Mouse (Mus musculus) lung, embryonic 16.5 days (tissue): ENCODE data around the gene Col12a1. TPM values are rescaled to one million over a fixed set of nuclear protein-coding genes. Genes with fewer than 3 reads are reported as not detected.

Source experiments
- ATAC-seq: fragments of 200-750 bp; cut with Nextera tagmentation; 2 replicates; pipeline ENCODE4 v1.8.0; 2017; ENCODE audit warnings: low read depth, mild to moderate bottlenecking, moderate library complexity
- H3K27ac ChIP-seq: fragments of 300-500 bp; sonication (generic); 2 replicates; pipeline ENCODE4 v1.5.1; 2014; ENCODE audit warnings: mild to moderate bottlenecking, control low read depth, low read length
- H3K27me3 ChIP-seq: fragments of 300-500 bp; sonication (generic); 2 replicates; pipeline ENCODE4 v1.6.1; 2014; ENCODE audit warnings: low read depth, low read length, mixed read lengths; ENCODE audit not compliant: control insufficient read depth, insufficient read depth
- H3K36me3 ChIP-seq: fragments of 300-500 bp; sonication (generic); 2 replicates; pipeline ENCODE4 v1.6.1; 2014; ENCODE audit warnings: low read length; ENCODE audit not compliant: control insufficient read depth, insufficient read depth
- H3K4me1 ChIP-seq: fragments of 300-500 bp; sonication (generic); replicated peaks from 2 replicates; pipeline ENCODE4 v1.6.1; 2014; ENCODE audit warnings: low read length, mixed read lengths; ENCODE audit not compliant: control insufficient read depth, insufficient read depth
- H3K4me2 ChIP-seq: fragments of 300-500 bp; sonication (generic); 2 replicates; pipeline ENCODE4 v1.6.1; 2014; ENCODE audit warnings: low read depth, low read length, control low read depth
- H3K4me3 ChIP-seq: fragments of 300-500 bp; sonication (generic); 2 replicates; pipeline ENCODE4 v1.5.1; 2014; ENCODE audit warnings: mild to moderate bottlenecking, low read length, control low read depth
- H3K9ac ChIP-seq: fragments of 300-500 bp; sonication (generic); 2 replicates; pipeline ENCODE4 v1.6.1; 2014; ENCODE audit warnings: low read length, control low read depth
- H3K9me3 ChIP-seq: fragments of 300-500 bp; sonication (generic); 2 replicates; pipeline ENCODE4 v1.6.1; 2016; ENCODE audit warnings: low read length; ENCODE audit not compliant: control insufficient read depth
- WGBS: fragments of 180-500 bp; shearing (Covaris S2); extraction: QIAGEN DNeasy Blood & Tissue Kit; methylation state at CpG from one replicate; pipeline ENCODE4 v1.1.7; 2014; 5-methylcytosine and 5-hydroxymethylcytosine counted together
- polyA plus RNA-seq: library from polyadenylated mRNA; unstranded; fragments of >200 nt; fragmentation: Nextera tagmentation; extraction: Ambion mirVana; gene quantifications from 2 replicates; pipeline ENCODE4 v1.2.1, GENCODE M21; 2015

Col12a1 gene
- polyA plus RNA-seq, 1 experiment from 2014 or later, result 18.0 TPM

GRCm38 (mm10) chr9:79653327-79654150 lies 65.1 kb downstream of the Col12a1 start:
- ATAC-seq, result no peak
- H3K27ac ChIP-seq, result no peak overlapping the region
- H3K9ac ChIP-seq, result no peak overlapping the region
- no peaks in the 10 kb centered on the region for H3K9me3 ChIP-seq
- no peaks in the 10 kb centered on the region for H3K36me3 ChIP-seq
- H3K4me1 ChIP-seq, result no peaks in the 10 kb centered on the region
- 79% methylated on average over 16 of the region's 16 CpGs for WGBS
- no peak overlapping the region for H3K4me3 ChIP-seq
- H3K27me3 ChIP-seq, result no peaks in the 10 kb centered on the region
- H3K4me2 ChIP-seq, result no peak overlapping the region

GRCm38 (mm10) chr9:79648587-79648986 lies 70.0 kb downstream of the Col12a1 start:
- no peak overlapping the region for H3K4me2 ChIP-seq
- H3K27ac ChIP-seq, result no peak overlapping the region
- ATAC-seq, result no peak
- 70% methylated on average over 9 of the region's 9 CpGs for WGBS
- no peak overlapping the region for H3K4me3 ChIP-seq
- H3K9me3 ChIP-seq, result no peaks in the 10 kb centered on the region
- no peaks in the 10 kb centered on the region for H3K4me1 ChIP-seq
- H3K27me3 ChIP-seq, result no peaks in the 10 kb centered on the region
- H3K9ac ChIP-seq, result no peak overlapping the region
- no peaks in the 10 kb centered on the region for H3K36me3 ChIP-seq

GRCm38 (mm10) chr9:79645757-79646156 lies 72.9 kb downstream of the Col12a1 start:
- Histone ChIP-seq H3K27ac (peak overlapping the region; percentile 47; the same call in 1 of the 2 replicates), H3K4me3 (no peak overlapping the region), H3K4me1 (no peaks in the 10 kb centered on the region), H3K4me2 (no peak overlapping the region), H3K27me3 (no peaks in the 10 kb centered on the region), H3K36me3 (no peaks in the 10 kb centered on the region), H3K9me3 (no peaks in the 10 kb centered on the region), H3K9ac (no peak overlapping the region)
- WGBS, result 46% methylated on average over 3 of the region's 3 CpGs
- ATAC-seq, result peak; percentile 81

DNA sequence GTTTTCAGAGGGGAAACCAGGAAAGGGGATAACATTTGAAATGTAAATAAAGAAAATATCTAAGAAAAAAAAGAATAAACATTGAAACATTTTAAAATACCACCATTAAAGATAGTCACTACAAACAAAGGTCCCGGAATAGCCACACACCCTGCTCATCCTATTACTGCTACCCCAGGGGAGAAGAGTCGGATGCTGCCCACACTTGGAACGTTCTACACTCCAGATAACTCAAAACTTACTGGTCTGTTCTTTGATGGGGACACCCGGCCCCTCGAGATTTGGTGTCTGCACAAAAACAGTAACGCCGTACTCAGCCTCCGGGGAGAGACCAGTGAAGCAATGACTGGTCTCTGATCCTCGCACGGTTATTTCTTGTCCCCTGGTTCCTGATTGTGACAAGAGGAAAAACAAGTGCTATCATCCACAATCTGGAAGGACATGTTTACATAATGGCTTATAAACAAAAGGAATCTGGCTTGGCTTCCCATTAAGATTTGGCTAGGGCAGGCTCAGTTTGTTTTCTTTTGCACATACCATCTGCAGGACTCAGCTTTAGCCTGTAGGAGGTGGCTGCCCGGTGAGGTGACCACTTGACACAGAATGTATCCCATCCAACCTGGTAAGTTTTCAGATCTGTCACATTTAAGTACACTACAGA lies 79.1 kb downstream of the Col12a1 start:
- ATAC-seq, result peak; percentile 90
- Histone ChIP-seq H3K27me3 (no peaks in the 10 kb centered on the region), H3K36me3 (no peaks in the 10 kb centered on the region), H3K4me2 (no peak overlapping the region), H3K4me3 (no peak overlapping the region), H3K4me1 (no peaks in the 10 kb centered on the region; the same call in 1 of the 2 replicates), H3K9me3 (no peaks in the 10 kb centered on the region), H3K9ac (no peak overlapping the region), H3K27ac (peak overlapping the region; percentile 31; the same call in 1 of the 2 replicates)
- WGBS, result 33% methylated on average over 11 of the region's 11 CpGs

- no peak for ATAC-seq
- Histone ChIP-seq H3K27ac (no peak overlapping the region), H3K36me3 (no peaks in the 10 kb centered on the region), H3K9ac (no peak overlapping the region), H3K4me1 (no peaks in the 10 kb centered on the region; the same call in 1 of the 2 replicates), H3K4me2 (no peak overlapping the region), H3K9me3 (no peaks in the 10 kb centered on the region), H3K27me3 (no peaks in the 10 kb centered on the region), H3K4me3 (no peak overlapping the region)
- WGBS, result 19% methylated on average over 4 of the region's 4 CpGs
Measured at GRCm38 (mm10) chr9:79637879-79638278, 80.8 kb downstream of the Col12a1 start.

DNA sequence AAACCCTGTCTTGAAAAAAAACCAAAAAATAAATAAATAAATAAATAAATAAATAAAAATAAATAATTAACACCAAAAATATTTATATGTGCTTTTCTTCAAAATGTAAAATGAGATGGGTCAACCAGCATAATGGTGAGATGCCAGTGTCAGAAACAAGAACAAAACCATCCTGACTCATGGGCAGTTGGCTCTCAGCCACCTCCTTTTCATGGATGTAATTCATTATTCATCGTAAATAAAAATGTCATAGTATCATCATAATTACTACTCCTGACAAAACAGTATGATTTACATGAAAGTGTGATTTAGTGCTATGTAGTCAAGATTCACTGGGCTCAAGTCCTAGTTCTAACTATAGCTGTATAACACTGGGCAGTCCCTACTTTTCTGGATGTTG lies 84.6 kb downstream of the Col12a1 start:
- H3K27me3 ChIP-seq, result no peaks in the 10 kb centered on the region
- ATAC-seq, result no peak
- 87% methylated on average over 1 of the region's 1 CpGs for WGBS

DNA sequence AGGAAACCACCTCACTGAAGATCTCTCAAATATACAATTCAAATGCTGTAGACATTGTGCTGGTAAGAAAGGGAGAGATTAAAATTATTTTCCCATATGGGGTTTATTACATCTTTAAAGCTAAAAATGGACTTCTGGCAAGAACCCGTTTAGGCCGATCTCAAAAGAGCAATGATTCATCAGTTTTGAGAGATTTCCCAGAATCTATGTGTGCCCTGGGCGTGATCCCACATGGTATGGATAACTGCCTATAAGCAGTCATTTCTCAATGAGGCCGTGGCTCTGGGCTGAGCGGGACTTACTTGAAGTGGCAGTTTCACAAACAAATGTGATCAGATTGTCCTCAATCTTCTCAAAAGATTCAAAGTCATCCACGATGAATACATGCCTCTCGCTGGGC lies 87.4 kb downstream of the Col12a1 start:
- ATAC-seq, result no peak
- Histone ChIP-seq H3K9ac (no peak overlapping the region), H3K27ac (no peak overlapping the region), H3K27me3 (no peaks in the 10 kb centered on the region), H3K9me3 (no peaks in the 10 kb centered on the region), H3K4me3 (no peak overlapping the region), H3K4me1 (no peaks in the 10 kb centered on the region), H3K36me3 (no peaks in the 10 kb centered on the region; the same call in 1 of the 2 replicates), H3K4me2 (no peak overlapping the region)
- 80% methylated on average over 7 of the region's 7 CpGs for WGBS

More for the DNA sequence above, 84.6 kb downstream of the Col12a1 start:
- H3K36me3 ChIP-seq, result no peaks in the 10 kb centered on the region
- no peak overlapping the region for H3K9ac ChIP-seq
- no peaks in the 10 kb centered on the region for H3K9me3 ChIP-seq
- H3K4me2 ChIP-seq, result no peak overlapping the region
- H3K4me1 ChIP-seq, result no peaks in the 10 kb centered on the region
- H3K27ac ChIP-seq, result no peak overlapping the region
- no peak overlapping the region for H3K4me3 ChIP-seq

DNA sequence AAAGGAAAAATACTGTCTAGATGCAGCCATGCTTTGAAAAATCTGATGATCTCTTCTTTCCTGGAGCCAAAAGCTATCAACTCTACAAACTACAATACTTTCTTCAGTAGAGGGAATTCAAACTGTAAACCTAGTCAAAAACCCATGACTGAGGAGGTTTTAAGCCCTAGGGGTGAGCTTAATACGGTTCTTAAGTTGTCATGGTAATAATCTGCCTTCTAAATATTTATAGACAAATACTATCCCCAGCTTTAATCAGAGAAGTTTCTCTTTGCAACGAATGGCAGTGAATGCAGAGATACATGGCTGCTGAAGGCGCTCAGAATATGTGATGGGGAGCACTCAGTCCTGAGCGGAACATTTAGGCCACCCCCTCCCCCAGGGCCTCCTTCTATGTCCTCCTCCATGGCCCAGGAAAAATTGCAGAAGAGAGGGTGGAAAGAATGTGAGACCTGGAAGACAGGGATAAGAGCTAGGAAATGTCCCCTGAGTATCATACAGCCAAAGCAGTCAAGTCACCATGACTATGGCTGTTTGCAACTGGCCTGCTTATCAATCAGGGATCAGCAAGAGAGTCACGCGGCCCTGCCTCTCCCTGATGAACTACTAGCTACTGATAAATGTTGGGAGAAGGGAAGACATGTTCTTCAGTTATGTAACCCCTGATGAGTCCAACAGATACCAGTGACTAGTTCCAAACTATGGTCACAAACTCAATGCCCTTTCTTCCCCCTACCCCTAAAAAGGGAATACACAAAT lies 99.6 kb downstream of the Col12a1 start:
- 0 out of 2 replicates have a peak, but pooled peaks cover 4% of the 10 kb centered on the region for H3K4me1 ChIP-seq
- no peak overlapping the region for H3K4me3 ChIP-seq
- H3K4me2 ChIP-seq, result no peak overlapping the region
- no peaks in the 10 kb centered on the region for H3K9me3 ChIP-seq
- no peak for ATAC-seq
- 58% methylated on average over 6 of the region's 6 CpGs for WGBS
- no peak overlapping the region for H3K27ac ChIP-seq
- no peak overlapping the region for H3K9ac ChIP-seq
- H3K36me3 ChIP-seq, result no peaks in the 10 kb centered on the region; the same call in 1 of the 2 replicates
- H3K27me3 ChIP-seq, result no peaks in the 10 kb centered on the region

DNA sequence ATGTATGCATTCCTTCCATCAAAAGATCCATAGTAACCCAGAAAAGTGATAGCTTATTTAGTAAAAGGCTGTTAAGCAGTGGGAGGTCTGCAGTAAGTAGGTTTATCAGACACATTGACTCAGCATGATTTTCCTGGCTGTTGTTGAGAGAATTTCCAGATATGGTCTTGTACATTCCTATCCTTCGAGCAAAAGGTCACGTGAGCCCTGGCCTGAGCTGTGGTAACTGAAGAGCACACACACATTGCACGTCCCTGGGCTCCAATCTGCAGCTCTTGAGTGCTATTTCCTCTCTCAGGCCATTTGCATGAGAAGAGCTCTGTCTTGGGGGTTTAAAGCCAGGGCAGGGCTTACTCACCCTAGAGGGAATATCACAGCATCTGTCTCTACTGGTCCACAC lies 101.3 kb downstream of the Col12a1 start:
- Histone ChIP-seq H3K27me3 (no peaks in the 10 kb centered on the region), H3K36me3 (no peaks in the 10 kb centered on the region), H3K4me3 (no peak overlapping the region), H3K4me1 (0 out of 2 replicates have a peak, but pooled peaks cover 4% of the 10 kb centered on the region), H3K9ac (no peak overlapping the region), H3K9me3 (no peaks in the 10 kb centered on the region), H3K4me2 (no peak overlapping the region), H3K27ac (peak overlapping the region; percentile 62)
- ATAC-seq, result peak; percentile 99
- 9% methylated on average over 3 of the region's 3 CpGs for WGBS
